Mouse (Mus musculus): ENCODE measurements around the gene Tatdn2. TPM values are rescaled to one million over a fixed set of nuclear protein-coding genes. Genes with fewer than 3 reads are reported as not detected.
"Not testable (repeated sequence)": the region's sequence is repeated elsewhere in the genome, so short reads cannot be mapped to it uniquely, and the experiment has no call there.

Gene Tatdn2
- total RNA-seq, 2 experiments from 2014 or later, result 54.4 to 60.9 TPM

GRCm38 (mm10) chr6:113669821-113670220 is 27.0 kb upstream of the Tatdn2 start:
- DNase-seq (ENCODE audit: low spot score in 2 of 2), result no peak

- not testable (repeated sequence) for DNase-seq (ENCODE audit: low spot score in 2 of 2)
Observed at GRCm38 (mm10) chr6:113672029-113672428, 24.8 kb upstream of the Tatdn2 start.

- no peak for DNase-seq (ENCODE audit: low spot score in 2 of 2)
Observed at GRCm38 (mm10) chr6:113672989-113673388, 23.9 kb upstream of the Tatdn2 start.

GRCm38 (mm10) chr6:113675234-113675633 is 21.6 kb upstream of the Tatdn2 start:
- no peak for DNase-seq (ENCODE audit: low spot score in 2 of 2)

- no peak for DNase-seq (ENCODE audit: low spot score in 2 of 2)
Observed at GRCm38 (mm10) chr6:113675991-113676390, 20.9 kb upstream of the Tatdn2 start.

GRCm38 (mm10) chr6:113677070-113677734 is 19.6 kb upstream of the Tatdn2 start:
- no peak for DNase-seq (ENCODE audit: low spot score in 2 of 2)

GRCm38 (mm10) chr6:113678246-113679012 is 18.4 kb upstream of the Tatdn2 start:
- peak in 1 of 2 experiments; percentile 30 for DNase-seq (ENCODE audit: low spot score in 2 of 2)

GRCm38 (mm10) chr6:113679993-113680566 is 16.8 kb upstream of the Tatdn2 start:
- no peak for DNase-seq (ENCODE audit: low spot score in 2 of 2)

- DNase-seq (ENCODE audit: low spot score in 2 of 2), result peak; percentile 46 to 88
Observed at GRCm38 (mm10) chr6:113681271-113681670, 15.6 kb upstream of the Tatdn2 start.

GRCm38 (mm10) chr6:113683081-113683825 is 13.6 kb upstream of the Tatdn2 start:
- no peak for DNase-seq (ENCODE audit: low spot score in 2 of 2)

GRCm38 (mm10) chr6:113686551-113687125 is 10.2 kb upstream of the Tatdn2 start:
- DNase-seq (ENCODE audit: low spot score in 2 of 2), result no peak

GRCm38 (mm10) chr6:113690008-113690399 is 6.8 kb upstream of the Tatdn2 start:
- no peak for DNase-seq (ENCODE audit: low spot score in 2 of 2)

- DNase-seq (ENCODE audit: low spot score in 2 of 2), result no peak
Observed at GRCm38 (mm10) chr6:113690400-113691083, 6.3 kb upstream of the Tatdn2 start.

GRCm38 (mm10) chr6:113691084-113691462 is 5.8 kb upstream of the Tatdn2 start:
- DNase-seq (ENCODE audit: low spot score in 2 of 2), result no peak

- no peak for DNase-seq (ENCODE audit: low spot score in 2 of 2)
Observed at GRCm38 (mm10) chr6:113692661-113693133, 4.2 kb upstream of the Tatdn2 start.

GRCm38 (mm10) chr6:113693377-113693776 is 3.5 kb upstream of the Tatdn2 start:
- no peak for DNase-seq (ENCODE audit: low spot score in 2 of 2)

- DNase-seq (ENCODE audit: low spot score in 2 of 2), result no peak
Observed at GRCm38 (mm10) chr6:113695203-113695602, 1.6 kb upstream of the Tatdn2 start.

- no peak for DNase-seq (ENCODE audit: low spot score in 2 of 2)
Observed at GRCm38 (mm10) chr6:113695766-113696355, 989 bp upstream of the Tatdn2 start.

GRCm38 (mm10) chr6:113697222-113698205 is 664 bp downstream of the Tatdn2 start:
- no peak for DNase-seq (ENCODE audit: low spot score in 2 of 2)

All from layer of hippocampus, adult 18-20 months (tissue).